Mouse (Mus musculus): ENCODE measurements around the gene Glrx3.

Glrx3 gene

DNA sequence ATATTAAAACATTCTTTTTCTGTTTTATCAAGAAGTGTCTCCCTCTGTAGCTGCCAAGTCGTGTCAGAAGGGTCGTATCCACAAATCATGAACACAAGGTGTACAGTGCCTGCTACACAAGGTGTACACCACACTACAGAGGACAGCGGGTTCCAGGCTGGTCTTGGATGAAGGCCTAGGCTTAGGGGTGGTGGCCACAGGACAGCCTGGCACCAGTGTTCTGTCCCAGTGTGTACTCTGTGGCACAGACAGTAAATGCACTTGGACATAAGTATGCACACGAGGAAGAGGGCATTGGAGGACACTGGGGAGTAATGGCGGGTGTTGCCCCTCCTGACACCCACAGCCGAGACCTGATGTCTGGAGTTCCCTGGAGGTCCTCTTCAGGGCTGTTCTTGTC, 34.7 kb downstream of the Glrx3 start:
- no peak for DNase-seq (ENCODE audit: low spot score)

DNA sequence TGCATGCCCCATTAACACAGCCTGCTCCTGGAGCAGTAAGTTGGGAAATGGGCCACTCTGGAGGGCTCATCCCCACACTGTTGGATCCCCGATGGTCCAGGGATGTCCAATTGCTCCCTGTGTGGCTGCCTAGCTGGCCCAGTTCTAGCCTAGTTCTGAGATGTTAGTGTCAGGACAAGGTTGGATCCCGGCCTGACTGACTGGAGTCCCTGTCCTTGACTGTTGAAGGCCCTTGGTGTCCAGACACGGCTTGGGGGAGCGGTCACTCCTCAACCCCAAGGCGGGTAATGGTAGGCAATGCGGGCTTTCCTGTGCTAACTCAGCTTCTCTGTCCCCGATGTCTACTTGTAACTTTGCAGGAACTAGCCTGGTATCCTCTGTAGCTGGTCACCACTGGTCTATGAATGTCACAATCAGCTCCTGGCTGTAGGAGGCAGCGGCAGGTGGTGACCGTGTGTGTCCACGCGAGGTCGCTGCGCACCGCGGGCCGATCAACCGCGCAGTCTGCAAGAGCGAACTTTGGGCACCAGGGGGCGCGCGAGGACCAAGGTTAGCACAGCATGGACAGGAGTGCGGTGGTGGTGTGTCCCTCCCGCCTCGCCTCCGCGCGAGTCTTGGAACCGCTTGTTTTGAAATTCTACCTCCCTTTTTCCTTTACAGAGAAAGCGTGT, 40.7 kb downstream of the Glrx3 start:
- peak; percentile 99 for DNase-seq (ENCODE audit: low spot score)

DNA sequence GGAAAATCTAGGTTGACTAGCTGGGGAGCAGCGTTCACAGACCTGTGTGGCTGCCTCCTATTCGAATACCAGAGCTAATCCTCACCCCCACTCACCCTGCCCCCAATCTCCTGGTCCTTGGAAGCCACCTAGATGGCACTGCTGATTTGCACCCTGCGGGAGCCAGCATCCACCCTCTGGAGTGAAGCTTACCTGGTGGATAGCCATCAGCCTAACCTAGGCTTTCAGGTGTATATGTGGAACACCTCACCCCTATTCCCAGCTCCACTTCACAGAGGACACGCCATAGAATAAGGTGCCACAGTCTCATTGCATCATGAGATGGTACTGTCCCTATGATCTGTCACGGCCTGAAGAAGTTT, 41.2 kb downstream of the Glrx3 start:
- DNase-seq (ENCODE audit: low spot score) = no peak

DNA sequence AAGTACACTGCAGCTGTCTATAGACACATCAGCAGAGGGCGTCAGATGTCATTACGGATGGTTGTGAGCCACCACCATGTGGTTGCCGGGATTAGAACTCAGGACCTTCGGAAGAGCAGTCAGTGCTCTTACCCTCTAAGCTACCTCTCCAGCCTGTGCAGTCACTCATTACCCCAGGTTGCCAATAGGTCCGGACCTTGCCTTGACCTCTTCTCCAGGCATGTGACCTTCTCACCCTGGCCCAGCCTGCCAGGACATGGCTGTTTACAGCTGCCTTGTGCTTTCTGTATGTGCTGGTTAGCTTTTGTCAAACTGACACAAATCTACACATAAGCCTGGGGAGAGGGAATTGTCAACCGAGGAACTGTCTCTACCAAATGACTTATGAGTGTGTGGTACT, 43.4 kb downstream of the Glrx3 start:
- DNase-seq (ENCODE audit: low spot score) = no peak

DNA sequence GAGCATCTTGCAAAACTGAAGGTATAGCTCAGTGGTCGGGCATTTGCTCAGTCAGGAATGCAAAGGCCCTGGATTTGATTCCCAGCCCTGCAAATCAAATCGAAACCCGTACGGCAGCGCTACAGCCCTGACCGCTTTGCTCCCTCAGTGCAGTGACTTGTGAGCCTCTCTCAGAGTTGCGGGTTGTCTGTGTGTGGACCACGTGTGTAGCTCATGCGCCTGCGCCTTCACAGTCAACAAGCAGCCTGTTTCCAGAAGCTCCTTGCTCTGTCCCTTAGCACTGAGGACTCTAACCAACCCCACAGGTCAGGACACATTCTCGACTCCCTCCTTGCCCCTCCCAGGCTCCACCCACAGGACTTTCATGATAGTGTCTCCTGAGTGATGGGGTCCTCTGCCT, 46.6 kb downstream of the Glrx3 start:
- DNase-seq (ENCODE audit: low spot score) = no peak

DNA sequence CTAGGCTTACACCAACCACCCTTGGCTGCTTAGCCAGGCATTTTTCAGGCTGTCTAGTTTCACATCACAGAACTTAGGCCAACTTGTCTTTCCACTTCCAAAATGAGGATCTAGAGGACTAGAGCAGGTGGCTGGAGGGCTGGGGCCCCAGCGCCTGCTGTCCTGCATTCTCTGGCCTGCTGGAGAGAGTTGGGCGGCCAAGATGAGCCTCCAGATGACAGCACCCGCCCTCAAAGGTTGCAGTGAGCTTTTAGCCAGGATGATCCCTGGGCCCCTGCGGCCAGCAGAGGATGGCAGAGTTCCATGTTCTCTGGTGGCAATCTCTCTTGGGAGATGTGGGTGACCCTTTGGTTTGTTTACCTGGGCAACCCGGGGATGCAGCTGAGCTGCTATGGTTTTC, 51.0 kb downstream of the Glrx3 start:
- no peak for DNase-seq (ENCODE audit: low spot score)

DNA sequence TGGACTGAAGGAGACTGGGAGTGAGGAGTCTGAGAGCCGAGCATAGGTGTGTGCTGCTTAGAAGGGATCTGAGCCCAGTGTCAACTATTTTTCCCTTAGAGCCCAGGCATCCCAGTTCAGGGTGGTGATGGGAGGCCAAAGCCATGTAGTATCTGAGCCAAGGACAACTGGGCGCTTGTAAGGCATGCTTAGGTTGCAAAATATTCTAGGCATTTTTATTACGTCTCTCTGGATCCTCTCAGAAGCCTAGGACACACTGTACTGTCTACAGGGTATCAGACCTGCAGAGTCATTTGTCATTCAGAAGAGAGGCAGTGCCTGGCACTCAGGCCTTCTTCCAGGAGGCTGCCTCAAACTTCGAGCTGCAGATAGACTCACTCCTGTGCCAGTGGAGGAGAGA, 53.3 kb downstream of the Glrx3 start:
- no peak for DNase-seq (ENCODE audit: low spot score)

DNA sequence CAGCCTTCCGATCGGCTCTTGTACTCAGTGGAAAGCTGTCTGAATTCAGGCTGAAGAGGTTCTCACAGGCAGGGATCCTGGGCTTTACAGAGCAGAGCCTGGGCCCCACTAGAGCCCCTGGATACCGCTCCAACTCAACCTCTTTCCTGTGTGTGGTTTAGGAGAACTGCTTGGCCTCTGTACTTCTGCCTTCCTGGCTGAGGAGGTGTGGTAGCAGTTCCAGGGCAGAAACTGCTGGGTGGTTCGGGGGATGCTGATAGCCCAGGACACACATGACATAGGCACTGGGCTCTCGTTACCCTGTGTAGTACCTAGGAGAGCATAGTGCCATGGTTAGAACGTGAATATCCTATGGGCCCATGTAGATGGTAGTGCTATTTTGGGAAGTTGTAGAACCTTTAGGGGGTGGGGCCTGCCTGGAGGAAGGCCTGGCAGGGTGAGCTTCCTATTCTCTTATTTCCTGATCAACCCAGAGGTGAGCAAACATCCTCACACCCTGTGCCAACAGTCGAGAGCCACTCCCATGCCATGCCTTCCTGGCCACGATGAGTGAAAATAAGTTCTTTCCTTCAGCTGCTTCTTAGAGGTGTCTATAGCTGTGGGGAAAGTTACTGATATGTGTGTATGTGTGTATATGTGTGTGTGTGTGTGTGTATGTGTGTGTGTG, 55.0 kb downstream of the Glrx3 start:
- no peak for DNase-seq (ENCODE audit: low spot score)

DNA sequence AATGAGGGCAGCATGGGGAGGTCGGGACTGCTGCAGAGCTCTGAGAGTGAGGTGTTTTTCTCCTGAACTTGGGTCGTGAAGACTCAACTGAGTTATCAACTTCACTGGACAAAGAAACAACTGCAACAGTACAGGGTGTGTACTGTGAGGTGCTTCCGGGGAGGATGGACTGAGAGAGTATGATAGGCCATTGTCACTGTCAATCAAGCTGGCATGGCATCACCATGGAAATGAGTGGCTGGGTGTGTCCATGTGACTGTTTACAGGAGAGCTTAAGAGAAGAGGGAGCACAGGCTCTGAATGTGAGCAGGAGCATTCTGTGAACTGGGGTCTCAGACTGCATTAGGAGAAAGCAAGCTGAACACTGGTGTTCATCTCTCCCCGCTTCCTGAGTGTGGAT, 61.3 kb downstream of the Glrx3 start:
- no peak for DNase-seq (ENCODE audit: low spot score)

DNA sequence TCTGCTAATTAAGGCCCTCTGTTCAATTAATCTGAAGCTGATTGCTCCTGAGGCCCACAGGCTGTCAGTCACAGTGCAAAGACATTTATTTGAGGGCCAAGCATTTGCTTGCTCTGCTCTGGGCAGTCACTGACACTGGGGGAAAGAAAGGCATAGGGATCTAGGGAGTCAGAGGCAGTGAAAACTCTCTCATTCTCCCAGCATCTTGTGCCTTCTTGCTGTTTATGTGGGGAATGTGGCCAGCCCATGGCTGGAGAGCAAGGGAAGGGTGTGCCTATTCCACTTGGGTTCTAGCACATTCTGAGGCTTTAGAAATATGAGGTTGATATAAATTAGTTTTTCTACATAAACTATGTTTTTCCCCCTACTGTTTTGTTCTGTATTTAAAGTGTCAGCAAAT, 80.2 kb downstream of the Glrx3 start:
- no peak for DNase-seq (ENCODE audit: low spot score)

DNA sequence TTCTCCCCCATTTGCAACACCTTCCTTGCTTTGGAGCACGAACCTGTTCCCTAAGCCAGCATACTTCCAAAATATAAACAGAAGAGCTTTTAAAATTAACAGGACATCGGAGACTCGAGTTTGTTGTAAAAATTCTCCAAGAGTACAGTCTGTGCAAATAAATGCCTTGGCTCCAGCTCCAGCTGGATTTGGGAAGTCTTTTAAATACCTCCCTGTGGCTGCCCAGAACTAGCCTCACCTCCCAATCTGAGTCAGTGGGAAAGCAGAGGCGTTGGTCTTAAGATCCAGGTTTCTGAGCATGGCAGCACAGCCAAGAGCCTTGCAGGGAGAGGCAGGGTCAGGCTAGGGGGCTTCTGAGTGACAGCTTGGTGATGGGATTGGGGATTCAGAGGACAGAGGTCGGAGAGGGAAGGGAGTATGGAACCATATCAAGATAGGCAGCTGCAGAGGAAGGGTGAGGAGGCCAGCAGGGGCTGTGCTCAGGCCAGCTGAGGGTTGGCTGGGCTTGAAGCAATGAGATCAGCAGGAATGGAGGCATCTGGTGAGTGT, 80.7 kb downstream of the Glrx3 start:
- no peak for DNase-seq (ENCODE audit: low spot score)

Data from testis, postnatal 10 days (tissue).